Mouse (Mus musculus): ENCODE measurements around the gene Plekha7. TPM values are rescaled to one million over a fixed set of nuclear protein-coding genes. Genes with fewer than 3 reads are reported as not detected.
A peak's percentile ranks its signal among the peaks of the same experiment; 100 is the strongest.

Gene Plekha7
- polyA plus RNA-seq, 1 experiment from 2014 or later, result 18.4 TPM

- no peak for DNase-seq (ENCODE audit: low spot score)
These were observed 85.0 kb downstream of the Plekha7 start for GRCm38 (mm10) chr7:116223010-116223783.

GRCm38 (mm10) chr7:116222288-116223009 is 85.7 kb downstream of the Plekha7 start:
- DNase-seq (ENCODE audit: low spot score), result no peak

- no peak for DNase-seq (ENCODE audit: low spot score)
These were observed 86.3 kb downstream of the Plekha7 start for GRCm38 (mm10) chr7:116221883-116222282.

- no peak for DNase-seq (ENCODE audit: low spot score)
These were observed 88.0 kb downstream of the Plekha7 start for GRCm38 (mm10) chr7:116220103-116220707.

- DNase-seq (ENCODE audit: low spot score), result no peak
These were observed 90.4 kb downstream of the Plekha7 start for GRCm38 (mm10) chr7:116217747-116218146.

- no peak for DNase-seq (ENCODE audit: low spot score)
These were observed 96.3 kb downstream of the Plekha7 start for GRCm38 (mm10) chr7:116211904-116212303.

- no peak for DNase-seq (ENCODE audit: low spot score)
These were observed 98.1 kb downstream of the Plekha7 start for GRCm38 (mm10) chr7:116209926-116210631.

- no peak for DNase-seq (ENCODE audit: low spot score)
These were observed 99.3 kb downstream of the Plekha7 start for GRCm38 (mm10) chr7:116208880-116209279.

GRCm38 (mm10) chr7:116206806-116207571 is 101.2 kb downstream of the Plekha7 start:
- DNase-seq (ENCODE audit: low spot score), result no peak

- DNase-seq (ENCODE audit: low spot score), result no peak
These were observed 102.7 kb downstream of the Plekha7 start for GRCm38 (mm10) chr7:116205451-116205850.

GRCm38 (mm10) chr7:116202033-116202681 is 106.0 kb downstream of the Plekha7 start:
- DNase-seq (ENCODE audit: low spot score), result no peak

GRCm38 (mm10) chr7:116200951-116201351 is 107.2 kb downstream of the Plekha7 start:
- DNase-seq (ENCODE audit: low spot score), result no peak

GRCm38 (mm10) chr7:116200544-116200943 is 107.6 kb downstream of the Plekha7 start:
- DNase-seq (ENCODE audit: low spot score), result no peak

- DNase-seq (ENCODE audit: low spot score), result peak; percentile 41
These were observed 109.3 kb downstream of the Plekha7 start for GRCm38 (mm10) chr7:116198902-116199301.

- no peak for DNase-seq (ENCODE audit: low spot score)
These were observed 109.8 kb downstream of the Plekha7 start for GRCm38 (mm10) chr7:116198407-116198806.

- no peak for DNase-seq (ENCODE audit: low spot score)
These were observed 111.0 kb downstream of the Plekha7 start for GRCm38 (mm10) chr7:116196974-116197679.

- DNase-seq (ENCODE audit: low spot score), result peak; percentile 61
These were observed 113.2 kb downstream of the Plekha7 start for GRCm38 (mm10) chr7:116194996-116195395.

GRCm38 (mm10) chr7:116192966-116193365 is 115.2 kb downstream of the Plekha7 start:
- DNase-seq (ENCODE audit: low spot score), result no peak

- no peak for DNase-seq (ENCODE audit: low spot score)
These were observed 116.0 kb downstream of the Plekha7 start for GRCm38 (mm10) chr7:116192096-116192595.
